16 mouse cellular contexts compared by ENCODE assay signal in the genomic region with DNA sequence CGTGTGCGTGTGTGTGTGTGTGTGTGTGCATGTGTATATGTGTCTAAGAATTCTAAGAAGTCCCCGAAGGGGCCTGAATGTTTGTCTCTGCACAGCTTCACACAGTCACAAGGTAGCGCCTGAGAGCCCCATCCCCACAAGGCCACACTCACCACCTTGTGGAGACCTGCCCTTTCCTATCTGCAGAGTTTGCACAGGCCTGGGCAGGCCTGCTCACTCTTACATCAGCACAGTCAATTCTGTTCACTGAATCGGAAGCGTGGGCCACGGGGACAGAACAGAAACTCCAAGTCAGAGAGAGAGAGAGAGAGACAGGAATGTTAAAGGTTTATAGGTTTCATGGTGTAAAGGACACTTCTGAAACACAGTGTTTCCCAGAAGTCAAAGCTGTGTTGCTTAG. TPM values are rescaled to one million over a fixed set of nuclear protein-coding genes. Genes with fewer than 3 reads are reported as not detected.
A peak's percentile ranks its signal among the peaks of the same experiment; 100 is the strongest.
DNase-seq lines count a peak whose midpoint lies in the region; ATAC-seq and TF ChIP-seq lines count a peak whose summit lies in the region.
"Had no signal": no experiment of that assay in that cellular context is flagged by ENCODE, and none has a peak within 500 bp of the region (broad histone marks: within the 10 kb centered on the region; RNA-seq: fewer than 3 reads in every experiment).

No protein-coding gene starts in this region.

- no peak overlapping the region for H3K27ac ChIP-seq in midbrain, embryonic 16.5 days (ENCODE audit: low read length)
- no peak overlapping the region for H3K27ac ChIP-seq in midbrain, postnatal 0 days (ENCODE audit: low read depth, low read length)
- H3K27ac ChIP-seq in embryonic facial prominence, embryonic 14.5 days (replicated peaks; ENCODE audit: low read depth, low read length): peak overlapping the region; percentile 12

- no peaks in the 10 kb centered on the region for H3K27me3 ChIP-seq in midbrain, embryonic 16.5 days (ENCODE audit: control insufficient read depth, insufficient read depth, low read depth, low read length)
- H3K27me3 ChIP-seq in midbrain, postnatal 0 days (ENCODE audit: insufficient read depth, low read length): no peaks in the 10 kb centered on the region
- no peaks in the 10 kb centered on the region for H3K27me3 ChIP-seq in embryonic facial prominence, embryonic 14.5 days (replicated peaks; ENCODE audit: control insufficient read depth, insufficient read depth, low read length)

- H3K4me1 ChIP-seq in midbrain, embryonic 16.5 days (ENCODE audit: control insufficient read depth, insufficient read depth, low read length): no peaks in the 10 kb centered on the region
- no peaks in the 10 kb centered on the region for H3K4me1 ChIP-seq in midbrain, postnatal 0 days (ENCODE audit: insufficient read depth, low read length)
- H3K4me1 ChIP-seq in embryonic facial prominence, embryonic 14.5 days (ENCODE audit: control insufficient read depth, insufficient read depth, low read length): no peaks in the 10 kb centered on the region

- no peak for DNase-seq in midbrain, postnatal 0 days (ENCODE audit: low spot score)
- DNase-seq in embryonic facial prominence, embryonic 14.5 days (ENCODE audit: low spot score): peak; percentile 70
- peak; percentile 11 for DNase-seq in liver
- peak; percentile 41 for DNase-seq in urinary bladder, postnatal 25 days (ENCODE audit: low spot score)
- no peak for DNase-seq in spleen, postnatal 4 days (ENCODE audit: low spot score in 2 of 2)
- no peak for DNase-seq in testis, postnatal 10 days (ENCODE audit: low spot score)
- DNase-seq: adrenal gland, postnatal 25 days; cerebellum, adult 11 months; heart, adult 11 months; heart, postnatal 10 days; layer of hippocampus, adult 9-11 months; left cerebral cortex, postnatal 4 days; lung, postnatal 36 days; right cerebral cortex, postnatal 4 days had no signal

- H3K9ac ChIP-seq in midbrain, embryonic 16.5 days (ENCODE audit: low read depth, low read length): no peak overlapping the region
- no peak overlapping the region for H3K9ac ChIP-seq in midbrain, postnatal 0 days (replicated peaks; ENCODE audit: low read length, poor library complexity, severe bottlenecking)
- H3K9ac ChIP-seq in embryonic facial prominence, embryonic 14.5 days (ENCODE audit: low read depth, low read length): no peak overlapping the region

- TF ChIP-seq CTCF in midbrain, postnatal 0 days (IDR thresholded peaks at IDR 0.05): no peak

- no peaks in the 10 kb centered on the region for H3K9me3 ChIP-seq in midbrain, embryonic 16.5 days (replicated peaks; ENCODE audit: control insufficient read depth, low read length, poor library complexity, severe bottlenecking)
- H3K9me3 ChIP-seq in midbrain, postnatal 0 days (ENCODE audit: low read length): no peaks in the 10 kb centered on the region
- H3K9me3 ChIP-seq in embryonic facial prominence, embryonic 14.5 days (ENCODE audit: control insufficient read depth, low read length): no peaks in the 10 kb centered on the region

- no peak overlapping the region for H3K4me3 ChIP-seq in midbrain, embryonic 16.5 days (ENCODE audit: low read depth, low read length)
- H3K4me3 ChIP-seq in midbrain, postnatal 0 days (ENCODE audit: low read depth, low read length): no peak overlapping the region
- no peak overlapping the region for H3K4me3 ChIP-seq in embryonic facial prominence, embryonic 14.5 days (ENCODE audit: low read depth, low read length)

- no peaks in the 10 kb centered on the region for H3K36me3 ChIP-seq in midbrain, embryonic 16.5 days (ENCODE audit: control insufficient read depth, insufficient read depth, low read length)
- no peaks in the 10 kb centered on the region for H3K36me3 ChIP-seq in midbrain, postnatal 0 days (ENCODE audit: insufficient read depth, low read length)
- H3K36me3 ChIP-seq in embryonic facial prominence, embryonic 14.5 days (ENCODE audit: control insufficient read depth, insufficient read depth, low read length): no peaks in the 10 kb centered on the region

- peak; percentile 42; the same call in 1 of the 2 replicates for ATAC-seq in midbrain, embryonic 16.5 days
- no peak for ATAC-seq in midbrain, postnatal 0 days (ENCODE audit: low FRiP score)
- ATAC-seq in embryonic facial prominence, embryonic 14.5 days (ENCODE audit: low read depth): peak; percentile 92
- ATAC-seq: intestine, embryonic 16.5 days had no signal

- no peak overlapping the region for H3K4me2 ChIP-seq in midbrain, embryonic 16.5 days (ENCODE audit: low read length)
- no peak overlapping the region for H3K4me2 ChIP-seq in midbrain, postnatal 0 days (ENCODE audit: low read depth, low read length, poor library complexity, severe bottlenecking)
- no peak overlapping the region for H3K4me2 ChIP-seq in embryonic facial prominence, embryonic 14.5 days (ENCODE audit: low read depth, low read length)

- 83% methylated on average over 7 of the region's 7 CpGs for WGBS in midbrain, embryonic 16.5 days
- WGBS in midbrain, postnatal 0 days: 79% methylated on average over 7 of the region's 7 CpGs
- WGBS in embryonic facial prominence, embryonic 14.5 days: 73% methylated on average over 7 of the region's 7 CpGs

RNA-seq across cellular contexts. Expression of a gene that starts 20.9 kb away (rescaled TPM):
- polyA plus RNA-seq in midbrain, embryonic 16.5 days (2015; fragmentation: Nextera tagmentation; extraction: Ambion mirVana): 22.3 and 25.9 TPM in 2 replicates
- total RNA-seq in midbrain, postnatal 0 days (2014; rRNA removed): 24.5 and 34.3 TPM in 2 replicates
- 30.2 and 31.3 TPM in 2 replicates for polyA plus RNA-seq in midbrain, postnatal 0 days (2015; fragmentation: Nextera tagmentation; extraction: Ambion mirVana)
- 22.5 and 23.8 TPM in 2 replicates for polyA plus RNA-seq in embryonic facial prominence, embryonic 14.5 days (2014; fragmentation: Nextera tagmentation; extraction: Ambion mirVana)

RNA-seq across cellular contexts. Expression of a gene that starts 34.6 kb away (rescaled TPM):
- polyA plus RNA-seq in midbrain, embryonic 16.5 days (2015; fragmentation: Nextera tagmentation; extraction: Ambion mirVana): 1.9 and 2.5 TPM in 2 replicates
- 1.1 and 1.4 TPM in 2 replicates for total RNA-seq in midbrain, postnatal 0 days (2014; rRNA removed)
- polyA plus RNA-seq in midbrain, postnatal 0 days (2015; fragmentation: Nextera tagmentation; extraction: Ambion mirVana): 1.4 TPM in 2 replicates
- polyA plus RNA-seq in embryonic facial prominence, embryonic 14.5 days (2014; fragmentation: Nextera tagmentation; extraction: Ambion mirVana): 3.2 and 3.6 TPM in 2 replicates

Comparison
In these comparisons a context has a peak if more than half of its experiments do, and no peak if none do; other contexts are left out.
1. DNase-seq: peak in embryonic facial prominence, embryonic 14.5 days (single experiment), liver (single experiment) and urinary bladder, postnatal 25 days (single experiment); none in midbrain, postnatal 0 days (single experiment), spleen, postnatal 4 days (0 of 2) and testis, postnatal 10 days (single experiment).